Mouse (Mus musculus): ENCODE data around the gene Cntd1. TPM values are rescaled to one million over a fixed set of nuclear protein-coding genes. Genes with fewer than 3 reads are reported as not detected.
A peak's percentile ranks its signal among the peaks of the same experiment; 100 is the strongest.

Cntd1 gene
- total and polyA plus RNA-seq, 2 experiments from 2014 or later: 0.22 TPM; not detected in 1

GRCm38 (mm10) chr11:101247521-101248030, 31.2 kb upstream of the Cntd1 start:
- ATAC-seq (ENCODE audit: insufficient read depth, low read depth) (no peak), DNase-seq (ENCODE audit: low spot score) (no peak)
- no peaks in the 10 kb centered on the region for H3K9me3 ChIP-seq (replicated peaks; ENCODE audit: control insufficient read depth, low read length)
- H3K4me3 ChIP-seq (ENCODE audit: low read depth, low read length): peak overlapping the region; percentile 62
- WGBS: 70% methylated on average over 6 of the region's 6 CpGs
- peaks cover 11% of the 10 kb centered on the region; the same call in 1 of the 2 replicates for H3K4me1 ChIP-seq (ENCODE audit: control insufficient read depth, insufficient read depth)
- H3K4me2 ChIP-seq (ENCODE audit: low read depth, low read length): peak overlapping the region; percentile 79
- H3K27me3 ChIP-seq (ENCODE audit: control insufficient read depth, insufficient read depth, low read length): peaks cover 23% of the 10 kb centered on the region
- TF ChIP-seq CTCF (IDR thresholded peaks at IDR 0.05; ENCODE audit: low read depth) (no peak), EP300 (IDR thresholded peaks at IDR 0.05; ENCODE audit: low read depth) (no peak)
- no peaks in the 10 kb centered on the region for H3K36me3 ChIP-seq (replicated peaks; ENCODE audit: control insufficient read depth, insufficient read depth, low read length)
- peak overlapping the region; percentile 88 for H3K27ac ChIP-seq (ENCODE audit: low read depth)
- H3K9ac ChIP-seq (replicated peaks; ENCODE audit: low read depth, low read length): peak overlapping the region; percentile 70

GRCm38 (mm10) chr11:101248258-101248994, 30.4 kb upstream of the Cntd1 start:
- peaks cover 15% of the 10 kb centered on the region; the same call in 1 of the 2 replicates for H3K4me1 ChIP-seq (ENCODE audit: control insufficient read depth, insufficient read depth)
- H3K4me3 ChIP-seq (ENCODE audit: low read depth, low read length): peak overlapping the region; percentile 62
- H3K9me3 ChIP-seq (replicated peaks; ENCODE audit: control insufficient read depth, low read length): no peaks in the 10 kb centered on the region
- H3K27me3 ChIP-seq (ENCODE audit: control insufficient read depth, insufficient read depth, low read length): peaks cover 23% of the 10 kb centered on the region
- H3K36me3 ChIP-seq (replicated peaks; ENCODE audit: control insufficient read depth, insufficient read depth, low read length): no peaks in the 10 kb centered on the region
- H3K27ac ChIP-seq (ENCODE audit: low read depth): peak overlapping the region; percentile 88
- DNase-seq (ENCODE audit: low spot score) (peak; percentile 72), ATAC-seq (ENCODE audit: insufficient read depth, low read depth) (peak; percentile 48)
- peak; percentile 95 for TF ChIP-seq EP300 (IDR thresholded peaks at IDR 0.05; ENCODE audit: low read depth)
- TF ChIP-seq CTCF (IDR thresholded peaks at IDR 0.05; ENCODE audit: low read depth): peak; percentile 71
- 26% methylated on average over 14 of the region's 14 CpGs for WGBS
- peak overlapping the region; percentile 79 for H3K4me2 ChIP-seq (ENCODE audit: low read depth, low read length)
- no peak overlapping the region for H3K9ac ChIP-seq (replicated peaks; ENCODE audit: low read depth, low read length)

GRCm38 (mm10) chr11:101251031-101251430, 27.8 kb upstream of the Cntd1 start:
- no peak for ATAC-seq (ENCODE audit: insufficient read depth, low read depth)
- peaks cover 14% of the 10 kb centered on the region for H3K27me3 ChIP-seq (ENCODE audit: control insufficient read depth, insufficient read depth, low read length)
- peaks cover 20% of the 10 kb centered on the region for H3K4me1 ChIP-seq (ENCODE audit: control insufficient read depth, insufficient read depth)
- 66% methylated on average over 2 of the region's 2 CpGs for WGBS
- no peak overlapping the region for H3K9ac ChIP-seq (replicated peaks; ENCODE audit: low read depth, low read length)
- no peaks in the 10 kb centered on the region for H3K9me3 ChIP-seq (replicated peaks; ENCODE audit: control insufficient read depth, low read length)
- H3K4me3 ChIP-seq (ENCODE audit: low read depth, low read length): no peak overlapping the region
- no peak overlapping the region for H3K4me2 ChIP-seq (ENCODE audit: low read depth, low read length)
- H3K27ac ChIP-seq (ENCODE audit: low read depth): no peak overlapping the region
- no peak for DNase-seq (ENCODE audit: low spot score)
- H3K36me3 ChIP-seq (replicated peaks; ENCODE audit: control insufficient read depth, insufficient read depth, low read length): no peaks in the 10 kb centered on the region
- no peak for TF ChIP-seq EP300 (IDR thresholded peaks at IDR 0.05; ENCODE audit: low read depth)
- TF ChIP-seq CTCF (IDR thresholded peaks at IDR 0.05; ENCODE audit: low read depth): no peak

DNA sequence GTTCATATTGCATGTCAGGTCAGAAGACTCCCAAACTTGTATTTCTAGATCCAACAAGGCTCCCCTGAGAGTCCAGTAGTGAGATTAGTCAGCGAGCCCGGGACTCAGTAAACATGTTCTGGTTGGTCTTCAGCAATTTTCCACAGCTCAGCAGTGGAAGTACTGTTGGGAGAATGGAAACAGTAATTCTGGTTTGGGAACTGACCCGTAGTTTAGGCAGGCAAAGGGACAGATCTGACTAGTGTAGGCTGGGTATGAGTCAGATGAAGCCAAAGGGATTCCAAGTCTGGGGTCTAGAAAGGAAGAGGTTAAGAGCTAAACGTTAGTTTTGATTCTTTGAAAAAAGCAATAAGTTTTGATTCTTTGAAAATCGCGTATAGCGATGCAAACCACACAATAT, 25.9 kb upstream of the Cntd1 start:
- H3K9ac ChIP-seq (replicated peaks; ENCODE audit: low read depth, low read length): peak overlapping the region; percentile 84
- H3K27me3 ChIP-seq (ENCODE audit: control insufficient read depth, insufficient read depth, low read length): no peaks in the 10 kb centered on the region
- no peak for TF ChIP-seq EP300 (IDR thresholded peaks at IDR 0.05; ENCODE audit: low read depth)
- no peak for TF ChIP-seq CTCF (IDR thresholded peaks at IDR 0.05; ENCODE audit: low read depth)
- 0 out of 2 replicates have a peak, but pooled peaks cover 13% of the 10 kb centered on the region for H3K36me3 ChIP-seq (replicated peaks; ENCODE audit: control insufficient read depth, insufficient read depth, low read length)
- WGBS: 7% methylated on average over 7 of the region's 7 CpGs
- H3K9me3 ChIP-seq (replicated peaks; ENCODE audit: control insufficient read depth, low read length): no peaks in the 10 kb centered on the region
- peaks cover 21% of the 10 kb centered on the region for H3K4me1 ChIP-seq (ENCODE audit: control insufficient read depth, insufficient read depth)
- DNase-seq (ENCODE audit: low spot score) (peak; percentile 46), ATAC-seq (ENCODE audit: insufficient read depth, low read depth) (no peak)
- H3K4me2 ChIP-seq (ENCODE audit: low read depth, low read length): peak overlapping the region; percentile 96
- H3K4me3 ChIP-seq (ENCODE audit: low read depth, low read length): peak overlapping the region; percentile 99
- H3K27ac ChIP-seq (ENCODE audit: low read depth): peak overlapping the region; percentile 95

GRCm38 (mm10) chr11:101253613-101254389, 25.0 kb upstream of the Cntd1 start, which contains the start of gene Vps25:
Gene Vps25 (plus strand): TSS chr11:101253707.
- Histone ChIP-seq H3K9me3 (replicated peaks; ENCODE audit: control insufficient read depth, low read length) (no peaks in the 10 kb centered on the region), H3K27ac (ENCODE audit: low read depth) (peak within 1 kb of the TSS; percentile 95), H3K4me2 (ENCODE audit: low read depth, low read length) (peak within 1 kb of the TSS; percentile 96), H3K9ac (replicated peaks; ENCODE audit: low read depth, low read length) (peak within 1 kb of the TSS; percentile 84), H3K4me1 (ENCODE audit: control insufficient read depth, insufficient read depth) (peaks cover 24% of the 10 kb centered on the region), H3K36me3 (replicated peaks; ENCODE audit: control insufficient read depth, insufficient read depth, low read length) (peaks cover 21% of the 10 kb centered on the region; the same call in 1 of the 2 replicates), H3K27me3 (ENCODE audit: control insufficient read depth, insufficient read depth, low read length) (no peaks in the 10 kb centered on the region), H3K4me3 (ENCODE audit: low read depth, low read length) (peak within 1 kb of the TSS; percentile 99)
- TF ChIP-seq EP300 (IDR thresholded peaks at IDR 0.05; ENCODE audit: low read depth) (no peak; the same call in 1 of the 2 replicates), CTCF (IDR thresholded peaks at IDR 0.05; ENCODE audit: low read depth) (no peak)
- DNase-seq (ENCODE audit: low spot score) (peak; percentile 88), ATAC-seq (ENCODE audit: insufficient read depth, low read depth) (peak; percentile 72)
- WGBS: under 1% methylated on average over 40 of the region's 40 CpGs
